Mouse (Mus musculus): Measurements from ENCODE around the gene Psg20.
A peak's percentile ranks its signal among the peaks of the same experiment; 100 is the strongest.
"Not testable (repeated sequence)": the region's sequence is repeated elsewhere in the genome, so short reads cannot be mapped to it uniquely, and the experiment has no call there.

The Psg20 gene

DNA sequence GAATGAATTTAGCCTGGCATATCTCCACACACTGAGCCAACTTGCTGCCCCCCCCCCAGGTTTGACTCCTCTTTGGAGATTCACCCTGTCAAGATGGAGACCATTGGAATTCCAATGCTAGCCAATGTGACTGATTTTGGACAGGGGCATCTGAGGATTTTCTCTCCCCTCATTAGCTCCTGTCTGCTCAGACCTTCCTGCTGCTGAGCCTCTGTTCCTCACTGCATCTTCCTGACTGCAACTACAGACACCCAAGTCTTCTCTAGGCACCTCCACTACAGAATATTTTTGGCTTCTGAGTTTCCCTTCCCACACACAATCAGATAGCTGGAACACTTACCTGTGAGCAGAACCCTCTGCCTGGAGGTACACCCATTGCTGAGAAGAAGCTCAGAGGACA, 399 bp downstream of the Psg20 start:
- Histone ChIP-seq H3K36me3 (ENCODE audit: insufficient read depth, low read length) (no peaks in the 10 kb centered on the region), H3K27me3 (ENCODE audit: insufficient read depth, low read length) (no peaks in the 10 kb centered on the region), H3K4me3 (replicated peaks; ENCODE audit: low read length) (no peak overlapping the region), H3K4me1 (replicated peaks; ENCODE audit: low read depth, low read length) (no peaks in the 10 kb centered on the region), H3K9me3 (ENCODE audit: low read length) (no peaks in the 10 kb centered on the region)
- TF ChIP-seq POU5F1 (IDR thresholded peaks at IDR 0.05; ENCODE audit: borderline replicate concordance, low read length) = no peak
- TF ChIP-seq CTCF (conservative IDR thresholded peaks at IDR 0.05; ENCODE audit: low read length) = no peak
- TF ChIP-seq NANOG (IDR thresholded peaks at IDR 0.05; ENCODE audit: borderline replicate concordance, low read length) = no peak

DNA sequence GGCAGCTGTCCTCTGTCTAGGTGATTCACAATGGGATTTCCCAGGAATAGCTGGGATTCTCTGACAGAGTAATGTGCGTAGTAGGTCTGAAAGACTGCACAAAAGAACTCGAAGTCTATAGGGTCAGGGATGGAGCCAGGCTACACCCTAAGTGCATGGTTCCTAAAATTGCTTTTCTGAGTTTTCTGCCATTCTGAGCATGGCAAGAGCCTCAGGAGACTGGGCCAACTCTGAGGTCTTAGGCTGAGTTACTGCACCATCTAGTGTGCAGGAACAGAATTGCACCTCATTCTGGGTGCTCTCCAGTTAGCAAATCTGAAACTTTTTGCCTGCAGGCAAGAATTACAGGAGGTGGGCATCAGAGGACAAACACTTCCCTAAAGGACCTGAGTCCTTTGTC, 6.2 kb downstream of the Psg20 start:
- Histone ChIP-seq H3K36me3 (ENCODE audit: insufficient read depth, low read length) (no peaks in the 10 kb centered on the region), H3K4me1 (replicated peaks; ENCODE audit: low read depth, low read length) (no peaks in the 10 kb centered on the region), H3K4me3 (replicated peaks; ENCODE audit: low read length) (no peak overlapping the region), H3K27me3 (ENCODE audit: insufficient read depth, low read length) (no peaks in the 10 kb centered on the region), H3K9me3 (ENCODE audit: low read length) (no peaks in the 10 kb centered on the region)
- TF ChIP-seq NANOG (IDR thresholded peaks at IDR 0.05; ENCODE audit: borderline replicate concordance, low read length) (no peak), CTCF (conservative IDR thresholded peaks at IDR 0.05; ENCODE audit: low read length) (peak; percentile 76)

DNA sequence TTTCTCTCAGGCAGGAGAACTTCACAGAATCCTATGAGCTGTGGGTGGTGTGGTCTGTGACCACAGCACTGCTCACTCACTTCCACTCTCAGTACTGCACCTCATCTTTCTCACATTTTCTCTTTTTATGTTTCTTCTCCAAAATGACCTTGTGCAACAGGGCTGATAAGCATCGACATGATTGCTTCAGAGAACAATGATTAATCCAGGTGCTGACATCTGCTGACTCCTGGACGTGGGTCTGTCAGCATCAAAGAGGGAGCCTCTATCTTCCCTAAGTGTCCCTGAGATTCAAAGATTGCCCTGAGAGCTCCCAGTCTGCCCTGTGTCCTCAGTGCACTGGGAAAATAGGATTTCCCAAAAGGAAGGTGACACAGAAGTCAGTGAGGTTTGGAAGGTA, 29.4 kb downstream of the Psg20 start, which contains the start of gene Psg21:
Gene Psg21, minus strand, starts transcription at position 101 of the 400 bp plus-strand sequence.
- H3K36me3 ChIP-seq (ENCODE audit: insufficient read depth, low read length); H3K4me1 ChIP-seq (replicated peaks; ENCODE audit: low read depth, low read length); H3K27me3 ChIP-seq (ENCODE audit: insufficient read depth, low read length); H3K4me3 ChIP-seq (replicated peaks; ENCODE audit: low read length): not testable (repeated sequence)
- H3K9me3 ChIP-seq (ENCODE audit: low read length) = peaks cover 12% of the 10 kb centered on the region

DNA sequence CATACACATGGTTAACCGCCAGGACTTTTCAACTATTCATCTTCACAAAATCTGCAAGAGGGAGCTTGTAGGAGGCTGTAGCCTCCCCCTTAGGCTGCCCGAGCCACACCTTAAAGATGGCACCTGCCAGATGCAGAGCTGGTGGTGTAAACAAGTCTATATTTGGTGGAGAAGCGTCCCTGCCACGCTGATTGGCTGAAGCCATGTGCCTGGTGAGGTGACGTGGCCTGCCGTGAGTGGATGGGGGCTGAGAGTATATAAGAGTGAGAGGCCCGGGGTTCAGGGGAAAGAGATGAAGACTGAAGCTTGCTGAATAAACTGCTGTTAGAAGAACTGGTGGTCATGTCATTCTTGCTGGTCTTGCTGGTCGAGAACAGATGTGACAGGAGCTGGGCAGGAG, 59.1 kb downstream of the Psg20 start:
- H3K4me3 ChIP-seq (replicated peaks; ENCODE audit: low read length); H3K36me3 ChIP-seq (ENCODE audit: insufficient read depth, low read length); H3K27me3 ChIP-seq (ENCODE audit: insufficient read depth, low read length); H3K4me1 ChIP-seq (replicated peaks; ENCODE audit: low read depth, low read length); H3K9me3 ChIP-seq (ENCODE audit: low read length): not testable (repeated sequence)
